Mouse (Mus musculus) heart, postnatal 0 days (tissue): ENCODE results near the gene Asic2. TPM values are rescaled to one million over a fixed set of nuclear protein-coding genes. Genes with fewer than 3 reads are reported as not detected.

Experiments
- ATAC-seq: fragments of 200-750 bp; cut with Nextera tagmentation; 2 replicates; pipeline ENCODE4 v1.8.0; 2017; ENCODE audit warnings: low read depth, moderate number of reproducible peaks, moderate library complexity; ENCODE audit not compliant: insufficient read depth
- DNase-seq: peaks from one replicate; pipeline ENCODE4 v3.0.0-alpha.2; 2016; ENCODE audit warnings: low spot score
- H3K27ac ChIP-seq: fragments of 300-500 bp; sonication (generic); 2 replicates; pipeline ENCODE4 v1.5.1; 2014; ENCODE audit warnings: low read depth, mild to moderate bottlenecking
- H3K27me3 ChIP-seq: fragments of 300-500 bp; sonication (generic); 2 replicates; pipeline ENCODE4 v1.6.1; 2014; ENCODE audit warnings: low read length, mixed read lengths; ENCODE audit not compliant: control insufficient read depth, insufficient read depth
- H3K36me3 ChIP-seq: fragments of 300-500 bp; sonication (generic); replicated peaks from 2 replicates; pipeline ENCODE4 v1.6.1; 2014; ENCODE audit warnings: low read length, mixed read lengths; ENCODE audit not compliant: control insufficient read depth, insufficient read depth
- H3K4me1 ChIP-seq: fragments of 300-500 bp; sonication (generic); 2 replicates; pipeline ENCODE4 v1.6.1; 2014; ENCODE audit warnings: antibody characterized with exemption; ENCODE audit not compliant: control insufficient read depth, insufficient read depth
- H3K4me2 ChIP-seq: fragments of 300-500 bp; sonication (generic); 2 replicates; pipeline ENCODE4 v1.6.1; 2014; ENCODE audit warnings: low read depth, mild to moderate bottlenecking, low read length, moderate library complexity
- H3K4me3 ChIP-seq: fragments of 300-500 bp; sonication (generic); 2 replicates; pipeline ENCODE4 v1.5.1; 2014; ENCODE audit warnings: low read depth, low read length
- H3K9ac ChIP-seq: fragments of 300-500 bp; sonication (generic); replicated peaks from 2 replicates; pipeline ENCODE4 v1.6.1; 2014; ENCODE audit warnings: low read depth, low read length, mixed read lengths
- H3K9me3 ChIP-seq: fragments of 300-500 bp; sonication (generic); replicated peaks from 2 replicates; pipeline ENCODE4 v1.6.1; 2016; ENCODE audit warnings: low read length; ENCODE audit not compliant: control insufficient read depth
- CTCF ChIP-seq: IDR thresholded peaks from 2 replicates; pipeline ENCODE4 v1.5.1; 2016; ENCODE audit warnings: antibody characterized with exemption, control low read depth, low read depth
- EP300 ChIP-seq: IDR thresholded peaks from 2 replicates; pipeline ENCODE4 v1.6.1; 2016; ENCODE audit warnings: antibody characterized with exemption, low read depth
- WGBS: fragments of 180-500 bp; shearing (Covaris S2); extraction: QIAGEN DNeasy Blood & Tissue Kit; methylation state at CpG from one replicate; pipeline ENCODE4 v1.1.7; 2014; 5-methylcytosine and 5-hydroxymethylcytosine counted together
- polyA plus RNA-seq: library from polyadenylated mRNA; unstranded; fragments of >200 nt; fragmentation: Nextera tagmentation; extraction: Ambion mirVana; gene quantifications from 2 replicates; pipeline ENCODE4 v1.2.1, GENCODE M21; 2015
- total RNA-seq: library from RNA; depleted of rRNA; stranded (reverse); fragments of >200 nt; gene quantifications from 2 replicates; pipeline ENCODE4 v1.2.3, GENCODE M21; 2014; ENCODE audit warnings: low replicate concordance

Gene Asic2
- total and polyA plus RNA-seq, 2 experiments from 2014 or later, result not detected

- Histone ChIP-seq H3K36me3 (no peaks in the 10 kb centered on the region), H3K9me3 (no peaks in the 10 kb centered on the region), H3K9ac (no peak overlapping the region), H3K4me3 (no peak overlapping the region), H3K4me1 (no peaks in the 10 kb centered on the region), H3K27ac (no peak overlapping the region), H3K4me2 (no peak overlapping the region), H3K27me3 (peaks cover 23% of the 10 kb centered on the region)
- DNase-seq (no peak), ATAC-seq (no peak)
- TF ChIP-seq CTCF (no peak), EP300 (no peak)
- 42% methylated on average over 3 of the region's 3 CpGs for WGBS
These were observed 3.8 kb upstream of the Asic2 start for GRCm38 (mm10) chr11:81972044-81972443.

GRCm38 (mm10) chr11:81966626-81967289 lies 1.5 kb downstream of the Asic2 start:
- no peaks in the 10 kb centered on the region for H3K36me3 ChIP-seq
- peaks cover 30% of the 10 kb centered on the region for H3K27me3 ChIP-seq
- H3K27ac ChIP-seq, result no peak overlapping the region
- TF ChIP-seq CTCF, result no peak
- no peak for TF ChIP-seq EP300
- no peaks in the 10 kb centered on the region for H3K9me3 ChIP-seq
- no peak overlapping the region for H3K4me2 ChIP-seq
- DNase-seq, result peak; percentile 19
- no peaks in the 10 kb centered on the region for H3K4me1 ChIP-seq
- ATAC-seq, result no peak
- H3K4me3 ChIP-seq, result no peak overlapping the region
- WGBS, result 15% methylated on average over 15 of the region's 15 CpGs
- H3K9ac ChIP-seq, result no peak overlapping the region

- H3K9ac ChIP-seq, result no peak overlapping the region
- no peaks in the 10 kb centered on the region for H3K4me1 ChIP-seq
- H3K4me2 ChIP-seq, result no peak overlapping the region
- ATAC-seq (no peak), DNase-seq (no peak)
- peaks cover 30% of the 10 kb centered on the region for H3K27me3 ChIP-seq
- TF ChIP-seq CTCF, result no peak
- TF ChIP-seq EP300, result no peak
- H3K27ac ChIP-seq, result no peak overlapping the region
- no peaks in the 10 kb centered on the region for H3K36me3 ChIP-seq
- H3K4me3 ChIP-seq, result no peak overlapping the region
- WGBS, result 64% methylated on average over 11 of the region's 11 CpGs
- no peaks in the 10 kb centered on the region for H3K9me3 ChIP-seq
These were observed 2.3 kb downstream of the Asic2 start for GRCm38 (mm10) chr11:81965653-81966625.

GRCm38 (mm10) chr11:81964561-81964960 lies 3.7 kb downstream of the Asic2 start:
- DNase-seq, result no peak
- H3K9me3 ChIP-seq, result no peaks in the 10 kb centered on the region
- H3K4me2 ChIP-seq, result no peak overlapping the region
- H3K27me3 ChIP-seq, result peaks cover 27% of the 10 kb centered on the region
- H3K9ac ChIP-seq, result no peak overlapping the region
- no peaks in the 10 kb centered on the region for H3K4me1 ChIP-seq
- H3K27ac ChIP-seq, result no peak overlapping the region
- no peaks in the 10 kb centered on the region for H3K36me3 ChIP-seq
- no peak overlapping the region for H3K4me3 ChIP-seq
- WGBS, result 80% methylated on average over 4 of the region's 4 CpGs
- TF ChIP-seq EP300, result no peak
- no peak for TF ChIP-seq CTCF
- ATAC-seq, result no peak

GRCm38 (mm10) chr11:81954398-81954797 lies 13.9 kb downstream of the Asic2 start:
- H3K4me1 ChIP-seq, result no peaks in the 10 kb centered on the region
- no peak for DNase-seq

More at GRCm38 (mm10) chr11:81954398-81954797, 13.9 kb downstream of the Asic2 start:
- H3K27ac ChIP-seq, result no peak overlapping the region
- no peak overlapping the region for H3K4me2 ChIP-seq
- WGBS, result 51% methylated on average over 4 of the region's 4 CpGs
- H3K4me3 ChIP-seq, result no peak overlapping the region
- TF ChIP-seq EP300 (no peak), CTCF (no peak)
- no peaks in the 10 kb centered on the region for H3K9me3 ChIP-seq
- no peaks in the 10 kb centered on the region for H3K36me3 ChIP-seq
- H3K27me3 ChIP-seq, result no peaks in the 10 kb centered on the region
- no peak for ATAC-seq
- no peak overlapping the region for H3K9ac ChIP-seq
